Mouse (Mus musculus): ENCODE data around the gene Cdc25b. TPM values are rescaled to one million over a fixed set of nuclear protein-coding genes. Genes with fewer than 3 reads are reported as not detected.
A peak's percentile ranks its signal among the peaks of the same experiment; 100 is the strongest.

The Cdc25b gene
- polyA plus RNA-seq, 1 experiment from 2014 or later, result 85.7 TPM

- Histone ChIP-seq H3K4me1 (no peaks in the 10 kb centered on the region; the same call in 1 of the 2 replicates), H3K4me2 (replicated peaks) (no peak overlapping the region), H3K9ac (no peak overlapping the region), H3K27me3 (no peaks in the 10 kb centered on the region), H3K4me3 (no peak overlapping the region), H3K36me3 (peaks cover 6% of the 10 kb centered on the region; the same call in 1 of the 2 replicates), H3K9me3 (replicated peaks) (no peaks in the 10 kb centered on the region), H3K27ac (no peak overlapping the region)
- 92% methylated on average over 6 of the region's 6 CpGs for WGBS
- ATAC-seq (ENCODE audit: low FRiP score), result no peak
Measured at GRCm38 (mm10) chr2:131203816-131204409, 17.2 kb downstream of the Cdc25b start.

DNA sequence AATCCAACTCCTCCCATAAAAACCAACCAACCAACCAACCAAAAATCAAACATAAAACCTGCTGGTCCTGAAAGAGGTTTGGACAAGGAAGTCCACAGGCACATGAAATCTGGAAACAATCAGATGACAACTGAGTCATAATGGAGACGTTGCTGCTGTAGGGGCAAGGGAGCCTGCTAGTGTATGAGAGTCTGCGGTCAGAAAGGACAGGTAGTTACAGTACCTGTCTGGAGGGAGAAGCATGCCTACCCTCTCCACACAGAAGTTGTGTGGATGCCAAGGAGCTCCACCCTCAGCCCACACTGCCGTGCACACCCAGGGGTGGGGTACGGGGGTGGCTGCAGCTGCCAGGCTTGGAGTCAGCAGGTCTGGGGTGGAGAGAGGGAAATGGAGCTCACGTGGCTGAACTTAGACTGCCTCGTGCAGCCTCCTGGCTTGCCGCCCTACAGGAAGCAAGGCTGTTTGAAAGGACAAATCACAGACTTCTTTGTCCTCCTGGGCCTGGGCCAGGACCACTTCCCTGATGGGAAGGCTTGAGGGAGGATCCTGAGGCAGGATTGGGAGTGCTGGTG lies 17.7 kb downstream of the Cdc25b start:
- WGBS, result 50% methylated on average over 7 of the region's 7 CpGs
- ATAC-seq (ENCODE audit: low FRiP score), result no peak
- H3K27ac ChIP-seq, result no peak overlapping the region

DNA sequence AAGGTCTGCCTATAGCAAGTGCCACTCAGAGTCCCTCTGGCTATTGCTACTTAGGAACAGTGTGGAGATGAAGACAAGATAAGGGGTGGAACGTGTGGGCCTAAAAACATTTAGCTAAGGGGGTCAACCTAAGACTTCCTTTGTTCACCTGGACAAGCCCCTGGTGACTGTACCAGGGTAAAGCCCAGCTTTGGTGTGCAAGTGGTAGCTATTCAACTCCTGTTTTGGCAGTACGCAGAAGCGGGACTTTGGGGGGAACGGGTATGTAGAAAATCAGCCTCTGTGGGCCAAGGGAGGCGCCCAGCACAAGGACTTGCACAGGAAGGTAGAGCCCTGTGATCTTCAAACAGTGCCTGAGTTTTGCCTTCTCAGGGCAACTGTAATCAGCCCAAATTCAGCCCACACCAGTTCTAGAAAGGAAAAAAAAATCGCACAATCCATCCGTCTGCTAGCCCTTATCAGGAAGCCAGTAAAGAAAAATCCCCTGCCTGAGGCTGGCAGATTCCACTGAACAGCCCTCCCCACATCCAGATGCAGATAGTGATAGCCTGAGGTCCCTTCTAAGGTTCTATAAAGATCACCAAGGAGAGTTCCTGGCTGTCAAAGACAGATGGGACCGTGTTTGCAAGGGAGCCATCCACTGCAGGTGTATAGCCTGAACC lies 18.9 kb downstream of the Cdc25b start:
- H3K4me3 ChIP-seq, result no peak overlapping the region
- peaks cover 6% of the 10 kb centered on the region for H3K4me1 ChIP-seq
- no peak for ATAC-seq (ENCODE audit: low FRiP score)
- 89% methylated on average over 8 of the region's 8 CpGs for WGBS
- no peak overlapping the region for H3K27ac ChIP-seq
- H3K4me2 ChIP-seq (replicated peaks), result no peak overlapping the region
- H3K9me3 ChIP-seq (replicated peaks), result no peaks in the 10 kb centered on the region
- H3K27me3 ChIP-seq, result no peaks in the 10 kb centered on the region
- H3K9ac ChIP-seq, result no peak overlapping the region
- no peaks in the 10 kb centered on the region for H3K36me3 ChIP-seq

More for the DNA sequence above, 17.7 kb downstream of the Cdc25b start:
- H3K9me3 ChIP-seq (replicated peaks), result no peaks in the 10 kb centered on the region
- H3K4me2 ChIP-seq (replicated peaks), result no peak overlapping the region
- H3K4me1 ChIP-seq, result peaks cover 3% of the 10 kb centered on the region
- no peaks in the 10 kb centered on the region for H3K27me3 ChIP-seq
- peaks cover 6% of the 10 kb centered on the region; the same call in 1 of the 2 replicates for H3K36me3 ChIP-seq
- no peak overlapping the region for H3K4me3 ChIP-seq
- no peak overlapping the region for H3K9ac ChIP-seq

- Histone ChIP-seq H3K4me2 (replicated peaks) (no peak within 1 kb of the TSS), H3K4me1 (peaks cover 12% of the 10 kb centered on the region), H3K9ac (no peak within 1 kb of the TSS), H3K9me3 (replicated peaks) (no peaks in the 10 kb centered on the region), H3K27me3 (no peaks in the 10 kb centered on the region), H3K36me3 (no peaks in the 10 kb centered on the region), H3K4me3 (no peak within 1 kb of the TSS), H3K27ac (no peak within 1 kb of the TSS)
- 79% methylated on average over 4 of the region's 4 CpGs for WGBS
- no peak for ATAC-seq (ENCODE audit: low FRiP score)
Measured at GRCm38 (mm10) chr2:131206778-131207177, 20.0 kb downstream of the Cdc25b start, which contains the start of gene Ap5s1. Gene Ap5s1, plus strand, starts transcription at chr2:131207078.

- Histone ChIP-seq H3K4me1 (peaks cover 12% of the 10 kb centered on the region), H3K9me3 (replicated peaks) (no peaks in the 10 kb centered on the region), H3K9ac (no peak overlapping the region), H3K27ac (no peak overlapping the region), H3K36me3 (peaks cover 11% of the 10 kb centered on the region), H3K4me2 (replicated peaks) (no peak overlapping the region), H3K4me3 (no peak overlapping the region), H3K27me3 (no peaks in the 10 kb centered on the region)
- no peak for ATAC-seq (ENCODE audit: low FRiP score)
- 89% methylated on average over 2 of the region's 2 CpGs for WGBS
Measured at GRCm38 (mm10) chr2:131208356-131208755, 21.6 kb downstream of the Cdc25b start.

- peak overlapping the region; percentile 46; the same call in 1 of the 2 replicates for H3K4me3 ChIP-seq
- ATAC-seq (ENCODE audit: low FRiP score), result no peak
- peak overlapping the region; percentile 62 for H3K9ac ChIP-seq
- H3K9me3 ChIP-seq (replicated peaks), result no peaks in the 10 kb centered on the region
- no peaks in the 10 kb centered on the region for H3K27me3 ChIP-seq
- H3K4me2 ChIP-seq (replicated peaks), result peak overlapping the region; percentile 62
- H3K27ac ChIP-seq, result peak overlapping the region; percentile 90; the same call in 1 of the 2 replicates
- H3K36me3 ChIP-seq, result peaks cover 19% of the 10 kb centered on the region
- peaks cover 12% of the 10 kb centered on the region for H3K4me1 ChIP-seq
- 77% methylated on average over 4 of the region's 4 CpGs for WGBS
Measured at GRCm38 (mm10) chr2:131209125-131209795, 22.5 kb downstream of the Cdc25b start.

GRCm38 (mm10) chr2:131209969-131210792 lies 23.4 kb downstream of the Cdc25b start:
- 2% methylated on average over 50 of the region's 50 CpGs for WGBS
- peak; percentile 98 for ATAC-seq (ENCODE audit: low FRiP score)
- Histone ChIP-seq H3K4me3 (peak overlapping the region; percentile 46), H3K4me2 (replicated peaks) (peak overlapping the region; percentile 62), H3K9me3 (replicated peaks) (no peaks in the 10 kb centered on the region), H3K4me1 (peaks cover 12% of the 10 kb centered on the region), H3K36me3 (peaks cover 25% of the 10 kb centered on the region), H3K27ac (peak overlapping the region; percentile 90), H3K27me3 (no peaks in the 10 kb centered on the region), H3K9ac (peak overlapping the region; percentile 62)

DNA sequence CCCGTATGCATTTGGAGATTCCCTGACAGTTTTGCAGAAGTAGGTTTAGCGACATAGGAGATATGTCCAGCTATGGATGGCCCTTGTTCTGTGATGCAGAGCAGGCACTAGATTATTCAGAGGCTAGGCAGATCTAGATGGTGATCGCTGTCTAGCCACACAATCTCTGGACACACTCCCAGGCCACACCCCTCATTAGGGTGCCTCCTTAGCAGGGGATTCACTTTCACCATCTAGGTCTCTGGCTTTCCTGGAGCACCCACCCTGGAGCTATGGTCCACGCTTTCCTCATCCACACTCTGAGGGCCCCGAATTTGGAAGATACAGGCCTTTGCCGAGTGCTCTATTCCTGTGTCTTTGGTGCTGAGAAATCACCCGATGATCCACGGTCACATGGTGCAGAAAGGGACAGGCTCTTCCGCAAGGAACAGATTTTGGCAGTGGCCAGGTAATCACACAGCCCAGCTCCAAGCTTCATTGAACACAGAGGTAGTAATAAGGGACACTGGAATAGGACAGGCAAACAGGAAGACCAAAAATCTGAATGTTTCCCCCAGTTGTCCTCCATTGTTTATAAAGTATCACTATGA lies 24.4 kb downstream of the Cdc25b start:
- peak overlapping the region; percentile 62 for H3K9ac ChIP-seq
- no peaks in the 10 kb centered on the region for H3K9me3 ChIP-seq (replicated peaks)
- H3K4me3 ChIP-seq, result peak overlapping the region; percentile 46
- ATAC-seq (ENCODE audit: low FRiP score), result no peak
- no peaks in the 10 kb centered on the region for H3K27me3 ChIP-seq
- WGBS, result 66% methylated on average over 9 of the region's 9 CpGs
- H3K27ac ChIP-seq, result 0 out of 2 replicates have a peak overlapping the region, but pooled peaks have one; percentile 17
- peak overlapping the region; percentile 62 for H3K4me2 ChIP-seq (replicated peaks)
- H3K4me1 ChIP-seq, result peaks cover 12% of the 10 kb centered on the region
- peaks cover 25% of the 10 kb centered on the region for H3K36me3 ChIP-seq

DNA sequence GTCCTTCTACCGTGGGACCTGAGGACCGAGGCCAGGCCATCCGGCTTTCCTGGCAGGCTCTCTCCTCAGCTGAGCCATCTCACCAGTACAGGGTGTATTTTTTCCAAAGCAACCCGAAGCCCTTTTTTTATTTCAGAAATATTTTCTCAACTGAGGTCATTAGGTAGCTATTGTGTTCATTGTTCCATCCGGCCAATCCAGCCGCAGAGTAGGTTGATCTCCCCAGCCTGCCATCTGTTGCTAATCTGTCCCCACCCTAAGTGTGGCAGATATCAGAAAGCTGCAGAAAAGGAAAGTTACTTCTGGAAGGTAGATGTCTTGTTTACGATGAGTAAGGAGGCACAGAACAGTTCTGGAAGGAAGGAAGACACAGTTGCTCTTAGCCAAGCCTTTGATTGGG lies 27.0 kb downstream of the Cdc25b start:
- Histone ChIP-seq H3K27ac (no peak overlapping the region), H3K27me3 (no peaks in the 10 kb centered on the region), H3K36me3 (peaks cover 25% of the 10 kb centered on the region), H3K9me3 (replicated peaks) (no peaks in the 10 kb centered on the region), H3K9ac (no peak overlapping the region), H3K4me3 (no peak overlapping the region), H3K4me2 (replicated peaks) (no peak overlapping the region), H3K4me1 (peaks cover 12% of the 10 kb centered on the region)
- ATAC-seq (ENCODE audit: low FRiP score), result no peak
- WGBS, result 84% methylated on average over 7 of the region's 7 CpGs

DNA sequence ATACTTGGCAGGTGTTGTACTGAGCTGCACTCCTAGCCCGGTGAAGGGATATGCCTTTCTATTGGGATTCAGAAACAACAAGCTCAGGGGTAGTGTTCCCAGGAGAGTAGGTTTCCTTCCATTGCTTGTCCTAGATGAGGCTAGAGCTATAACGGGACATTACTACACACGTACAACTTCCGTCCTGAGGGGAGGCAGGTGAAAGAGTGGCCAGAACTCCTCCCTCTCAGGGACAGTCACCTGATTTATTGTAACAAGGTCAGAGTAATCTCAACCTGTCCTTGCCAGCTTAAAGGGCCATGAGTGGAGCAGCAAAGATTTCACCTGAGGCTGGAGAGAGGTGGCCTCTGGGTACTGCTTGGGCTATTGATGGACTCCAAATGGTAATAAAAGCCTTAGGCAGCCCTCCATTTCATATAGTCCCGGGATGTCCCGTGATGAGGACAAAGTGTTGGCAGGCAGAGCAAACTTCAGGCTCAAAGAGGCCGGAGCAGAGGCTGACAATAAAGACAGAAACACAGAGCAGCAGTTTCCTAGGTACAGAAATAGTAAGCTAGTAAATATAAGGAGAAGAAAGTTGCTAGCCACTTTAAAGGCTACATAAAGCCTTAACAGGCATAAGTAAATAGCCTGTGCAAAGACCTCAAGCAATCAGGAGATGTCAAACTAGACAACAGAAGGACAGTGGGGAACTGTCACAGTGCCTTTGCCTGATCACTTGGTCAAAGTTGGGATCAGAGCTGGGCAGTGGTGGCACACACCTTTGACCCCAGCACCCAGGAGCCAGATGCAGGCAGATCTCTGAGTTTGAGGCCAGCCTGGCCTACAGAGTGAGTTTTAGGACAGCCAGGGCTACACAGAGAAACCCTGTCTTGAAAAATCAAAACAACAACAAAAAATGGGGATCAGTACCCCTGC lies 29.5 kb downstream of the Cdc25b start:
- no peak overlapping the region for H3K9ac ChIP-seq
- WGBS, result 91% methylated on average over 7 of the region's 7 CpGs
- H3K4me1 ChIP-seq, result peaks cover 2% of the 10 kb centered on the region
- no peak for ATAC-seq (ENCODE audit: low FRiP score)
- no peaks in the 10 kb centered on the region for H3K27me3 ChIP-seq
- peaks cover 25% of the 10 kb centered on the region for H3K36me3 ChIP-seq
- no peak overlapping the region for H3K27ac ChIP-seq
- H3K9me3 ChIP-seq (replicated peaks), result no peaks in the 10 kb centered on the region
- H3K4me2 ChIP-seq (replicated peaks), result no peak overlapping the region
- H3K4me3 ChIP-seq, result no peak overlapping the region

- H3K9ac ChIP-seq, result no peak overlapping the region
- H3K27ac ChIP-seq, result no peak overlapping the region
- no peaks in the 10 kb centered on the region for H3K36me3 ChIP-seq
- no peak overlapping the region for H3K4me3 ChIP-seq
- H3K4me2 ChIP-seq (replicated peaks), result no peak overlapping the region
- no peaks in the 10 kb centered on the region for H3K27me3 ChIP-seq
- H3K4me1 ChIP-seq, result no peaks in the 10 kb centered on the region
- no peak for ATAC-seq (ENCODE audit: low FRiP score)
- H3K9me3 ChIP-seq (replicated peaks), result no peaks in the 10 kb centered on the region
- 79% methylated on average over 4 of the region's 4 CpGs for WGBS
Measured at GRCm38 (mm10) chr2:131220030-131220429, 33.3 kb downstream of the Cdc25b start.

Measured in hindbrain, embryonic 12.5 days (tissue).